Mouse (Mus musculus) frontal cortex, postnatal 36 days (tissue): ENCODE measurements around the gene Gm5105.
A peak's percentile ranks its signal among the peaks of the same experiment; 100 is the strongest.

Source experiments
- DNase-seq, 2 experiments: peaks; one replicate each; pipeline ENCODE4 v3.0.0; 2022; ENCODE audit warnings: low spot score in 2 of 2

The Gm5105 gene

DNA sequence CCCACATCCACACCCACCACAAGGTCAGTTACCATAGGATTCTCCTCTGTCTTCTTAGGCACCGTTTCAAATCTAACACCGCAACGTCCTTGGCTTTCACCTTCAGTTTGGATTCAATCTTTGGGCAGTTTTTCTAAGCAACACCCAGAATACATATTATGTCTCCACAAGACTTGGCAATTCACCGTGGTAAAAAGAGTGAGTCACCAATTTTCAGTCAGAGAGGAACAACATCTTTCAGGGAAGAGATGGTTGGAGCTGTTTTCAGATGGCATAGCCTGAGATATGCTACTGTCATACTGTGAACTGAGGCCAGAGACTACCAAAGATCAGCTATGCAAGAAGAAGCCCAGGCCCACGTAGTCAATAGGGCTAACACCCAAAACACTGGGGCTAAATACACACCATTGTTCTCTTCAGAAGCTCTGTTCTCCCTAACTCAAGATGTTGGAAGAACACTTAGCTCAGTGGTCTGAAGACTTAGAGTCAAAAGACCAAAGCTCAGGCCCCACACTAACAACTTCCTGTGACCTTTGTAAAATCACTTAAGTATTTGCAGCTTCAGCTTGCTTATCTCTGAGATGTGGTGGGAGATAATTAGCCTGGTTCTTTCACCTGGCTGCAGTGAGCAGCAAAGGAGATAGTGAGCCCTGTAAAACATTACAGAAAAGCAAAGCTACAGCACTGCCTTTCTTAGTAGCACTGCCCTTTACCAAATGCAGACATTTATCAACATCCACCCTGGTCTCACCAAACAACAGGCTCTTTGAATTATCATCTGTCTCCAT is 39.4 kb downstream of the Gm5105 start:
- no peak for DNase-seq

DNA sequence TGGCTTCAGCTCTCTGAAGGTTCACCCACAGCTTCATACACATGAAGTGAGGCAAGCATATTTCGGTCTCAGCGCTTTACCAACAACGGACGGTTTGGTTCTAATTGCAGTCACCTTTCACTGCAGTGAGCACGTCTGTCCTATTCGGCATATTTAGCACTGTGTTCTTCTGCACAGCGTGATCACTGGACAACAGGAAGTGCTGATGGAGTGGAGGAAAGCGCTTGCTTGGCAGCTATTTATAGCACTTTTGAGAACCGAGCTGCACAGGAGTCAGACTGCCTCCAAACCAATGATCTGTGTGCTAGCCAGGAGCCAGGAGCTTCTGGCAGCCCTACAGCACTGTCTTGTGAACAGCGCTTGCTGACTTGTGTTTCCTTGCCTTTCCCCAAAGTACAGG is 40.9 kb downstream of the Gm5105 start:
- no peak for DNase-seq

DNA sequence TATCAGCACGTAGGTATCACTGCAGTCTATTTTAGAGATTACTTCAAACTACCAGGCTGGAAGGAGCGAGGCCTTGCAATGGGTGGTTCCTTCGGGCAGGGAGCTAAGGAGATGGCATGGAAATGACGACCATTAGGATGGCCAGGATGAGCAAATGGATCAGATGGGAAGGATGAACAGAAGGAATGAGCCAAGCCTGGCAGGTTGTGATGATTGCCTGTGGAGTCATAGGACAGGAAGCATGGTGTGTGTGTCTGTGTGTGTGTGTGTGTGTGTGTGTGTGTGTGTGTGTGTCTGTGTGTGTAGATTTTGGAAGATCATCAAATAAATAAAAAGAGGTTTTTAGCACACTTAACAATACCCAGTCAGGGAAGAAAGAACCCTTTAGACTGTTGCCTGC is 44.5 kb downstream of the Gm5105 start:
- DNase-seq: no peak

DNA sequence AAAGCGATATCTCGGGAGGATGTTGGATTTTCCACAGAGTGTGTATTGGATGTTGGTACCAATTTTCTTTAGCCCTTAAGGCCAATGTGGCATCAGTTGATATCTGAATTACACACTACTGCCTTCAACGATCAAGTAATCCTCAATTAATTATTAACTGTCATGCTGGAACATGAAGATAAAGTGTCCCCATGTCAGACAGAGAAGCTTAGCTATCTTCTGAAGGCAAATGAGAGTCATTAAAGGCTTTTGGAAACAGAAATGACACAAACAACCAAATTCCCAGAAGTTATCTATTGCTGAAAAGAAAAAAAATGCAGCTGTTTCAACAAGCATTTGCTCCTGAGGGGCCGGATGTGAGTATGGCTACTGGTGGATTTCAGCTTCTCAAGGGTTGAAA is 45.2 kb downstream of the Gm5105 start:
- no peak for DNase-seq

DNA sequence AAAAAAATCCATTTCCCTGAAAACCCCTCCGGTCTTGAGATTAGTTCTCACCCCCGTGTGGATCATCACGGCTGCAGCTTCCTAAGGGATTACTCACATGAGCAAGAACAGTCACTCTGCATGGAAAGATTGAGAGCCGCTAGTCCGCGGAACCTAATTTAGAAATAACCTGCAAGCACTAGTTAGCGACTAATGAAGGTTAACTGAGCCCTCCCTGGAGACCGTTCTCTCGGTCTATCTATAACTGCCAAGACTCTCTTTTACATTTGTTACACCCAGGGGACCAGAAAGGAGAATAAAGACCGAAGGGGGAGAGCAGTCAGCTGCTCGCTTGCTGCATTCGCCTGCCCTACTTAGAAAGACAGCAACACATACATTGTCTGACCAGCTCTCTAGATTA is 50.4 kb downstream of the Gm5105 start:
- DNase-seq: no peak

DNA sequence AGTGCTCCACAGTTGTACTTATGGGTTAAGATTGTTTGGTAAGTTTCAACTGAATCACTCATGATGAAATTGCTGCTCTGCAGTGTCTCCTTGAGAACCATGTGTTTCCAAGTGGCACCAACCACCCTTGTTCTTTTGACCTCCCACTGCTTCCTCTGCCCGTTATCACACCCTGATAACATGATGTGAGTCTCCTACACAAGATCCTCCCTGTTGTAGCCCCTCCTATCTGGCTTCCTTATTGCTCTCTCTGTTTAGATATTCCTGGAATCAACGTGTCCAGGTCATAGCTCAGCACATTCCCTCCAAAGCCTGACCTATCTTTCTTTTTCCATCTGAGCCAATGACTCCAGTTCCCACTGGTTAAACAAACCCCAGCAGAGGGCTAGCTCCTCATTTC is 52.5 kb downstream of the Gm5105 start:
- DNase-seq: no peak

DNA sequence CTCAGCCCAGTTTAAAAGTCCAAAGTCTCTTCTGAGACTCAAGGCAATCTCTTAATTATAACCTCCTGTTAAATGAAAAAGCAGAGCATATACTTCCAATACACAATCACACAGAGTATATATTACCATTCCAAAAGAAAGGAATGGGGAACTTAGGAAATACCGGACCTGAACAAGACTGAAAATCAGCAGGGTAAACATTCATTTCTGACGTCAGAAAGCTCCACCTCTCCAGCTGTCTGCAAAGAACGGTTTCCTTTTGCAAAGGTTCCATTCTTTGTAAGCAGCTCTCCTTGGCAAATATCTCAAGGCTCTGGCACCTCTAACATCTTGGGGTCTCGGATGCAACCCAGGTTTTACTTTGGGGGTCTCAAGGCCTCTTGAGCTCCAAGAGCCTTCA is 54.8 kb downstream of the Gm5105 start:
- no peak for DNase-seq

DNA sequence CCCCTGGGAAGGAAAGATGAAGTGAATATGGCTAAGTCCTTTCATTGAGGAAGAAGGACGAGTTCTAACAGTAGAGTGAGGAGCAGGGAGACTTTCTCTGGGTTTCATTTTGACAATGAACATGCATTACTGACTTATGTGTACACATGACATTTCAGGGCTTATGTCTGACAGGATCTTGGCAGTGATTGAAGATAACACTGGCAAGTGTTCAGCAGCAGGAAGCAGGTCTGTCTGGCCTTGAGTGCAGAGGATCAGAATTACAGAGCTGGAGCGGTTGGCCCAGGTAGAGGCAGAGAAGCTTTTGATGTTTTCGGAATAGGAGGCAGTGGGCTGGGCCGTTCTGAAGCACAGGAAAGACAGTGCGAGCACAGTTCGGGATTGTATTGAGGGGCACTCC is 59.0 kb downstream of the Gm5105 start:
- DNase-seq: no peak

DNA sequence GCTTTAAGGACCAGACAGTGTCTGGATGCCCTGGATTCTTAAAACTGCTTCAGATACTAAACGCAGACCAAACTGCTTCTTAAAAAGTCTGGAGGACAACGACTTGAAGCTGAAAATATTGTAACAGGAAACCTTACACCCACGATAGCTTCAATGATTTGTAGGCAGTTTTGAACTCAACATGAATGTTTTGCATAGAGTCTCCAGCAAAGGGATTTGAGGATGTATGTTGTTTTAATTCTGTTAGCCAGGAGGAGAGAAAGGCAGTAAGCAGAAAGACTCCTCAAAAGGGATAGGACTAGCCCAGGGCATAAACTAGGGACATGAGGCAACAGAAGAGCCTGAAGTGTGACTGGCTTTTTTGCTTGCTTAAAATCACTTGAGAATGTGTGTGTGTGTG is 60.3 kb downstream of the Gm5105 start:
- no peak for DNase-seq

DNA sequence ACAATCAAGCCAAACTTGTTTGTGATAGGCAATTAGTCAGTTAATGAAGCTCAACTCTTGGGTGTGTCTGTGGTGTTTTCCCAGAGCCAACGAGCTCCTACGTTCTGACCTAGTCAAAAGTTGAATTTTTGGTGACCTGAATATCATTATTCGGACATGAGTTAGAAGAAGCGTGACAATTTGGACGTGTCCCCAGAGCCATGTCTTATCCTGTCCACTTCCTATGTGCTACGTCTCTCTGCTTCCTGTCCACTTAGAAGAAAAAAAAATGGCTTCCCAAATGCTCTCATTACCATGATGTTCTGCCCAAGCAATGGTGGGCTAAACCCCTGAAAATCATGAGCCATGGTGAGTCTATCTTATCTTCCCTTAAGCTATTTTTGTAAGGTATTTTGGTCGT is 63.9 kb downstream of the Gm5105 start:
- DNase-seq: no peak

DNA sequence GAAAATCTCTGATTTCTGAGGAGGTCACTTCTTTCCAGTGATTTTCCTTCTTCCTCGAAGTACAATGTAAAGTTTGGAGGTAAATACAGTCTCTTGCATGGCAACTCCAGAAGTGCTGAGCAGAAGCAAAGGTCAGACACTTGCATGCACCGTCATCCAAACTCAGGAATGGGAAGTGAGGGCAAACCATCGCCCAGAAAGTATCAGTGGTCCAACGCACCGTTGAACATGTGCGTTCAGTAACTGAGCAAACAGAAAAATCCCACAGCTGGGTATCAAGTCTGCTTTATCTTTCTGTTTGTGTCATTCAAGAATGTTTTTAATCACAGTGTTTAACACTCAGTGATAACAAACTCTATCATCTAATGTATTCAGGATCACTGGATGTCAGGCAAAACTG is 64.6 kb downstream of the Gm5105 start:
- DNase-seq: no peak

DNA sequence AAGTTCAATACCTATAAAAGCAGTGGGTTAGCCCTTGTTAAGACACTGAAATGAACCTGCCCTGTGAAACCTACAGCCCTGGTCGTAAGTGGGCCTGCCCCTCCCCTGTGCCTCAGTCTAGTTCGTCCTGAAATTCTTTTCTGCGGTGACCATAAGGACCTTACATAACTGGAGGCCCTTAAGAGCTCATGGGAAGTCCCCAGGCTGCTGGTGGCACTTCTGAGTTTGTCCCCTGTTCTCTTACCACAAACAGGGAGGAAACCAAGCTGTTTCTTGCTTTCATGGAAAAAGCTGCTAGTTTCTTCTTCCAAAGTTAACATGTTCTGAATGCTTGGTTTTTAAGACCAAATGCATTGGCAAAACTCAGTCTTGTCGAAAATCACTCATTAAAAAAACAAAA is 65.3 kb downstream of the Gm5105 start:
- DNase-seq: no peak

DNA sequence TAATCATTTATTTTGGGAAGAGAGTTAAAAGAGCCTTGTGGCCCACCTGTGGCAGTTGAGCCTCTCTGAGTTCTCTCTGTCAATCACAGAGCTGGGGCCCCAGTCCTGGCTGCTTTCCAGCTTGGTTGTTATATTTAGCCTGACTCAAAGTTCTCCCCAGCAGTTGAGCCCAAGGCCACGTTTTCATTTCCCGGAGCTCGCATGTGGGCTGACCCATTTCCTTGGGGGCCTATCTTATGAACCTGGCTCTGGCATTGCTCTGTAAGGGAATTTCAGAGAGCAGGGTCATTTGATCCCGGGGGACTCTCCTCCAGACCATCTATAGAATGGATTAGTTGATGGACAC is 66.5 kb downstream of the Gm5105 start:
- peak in 1 of 2 experiments; percentile 14 for DNase-seq

DNA sequence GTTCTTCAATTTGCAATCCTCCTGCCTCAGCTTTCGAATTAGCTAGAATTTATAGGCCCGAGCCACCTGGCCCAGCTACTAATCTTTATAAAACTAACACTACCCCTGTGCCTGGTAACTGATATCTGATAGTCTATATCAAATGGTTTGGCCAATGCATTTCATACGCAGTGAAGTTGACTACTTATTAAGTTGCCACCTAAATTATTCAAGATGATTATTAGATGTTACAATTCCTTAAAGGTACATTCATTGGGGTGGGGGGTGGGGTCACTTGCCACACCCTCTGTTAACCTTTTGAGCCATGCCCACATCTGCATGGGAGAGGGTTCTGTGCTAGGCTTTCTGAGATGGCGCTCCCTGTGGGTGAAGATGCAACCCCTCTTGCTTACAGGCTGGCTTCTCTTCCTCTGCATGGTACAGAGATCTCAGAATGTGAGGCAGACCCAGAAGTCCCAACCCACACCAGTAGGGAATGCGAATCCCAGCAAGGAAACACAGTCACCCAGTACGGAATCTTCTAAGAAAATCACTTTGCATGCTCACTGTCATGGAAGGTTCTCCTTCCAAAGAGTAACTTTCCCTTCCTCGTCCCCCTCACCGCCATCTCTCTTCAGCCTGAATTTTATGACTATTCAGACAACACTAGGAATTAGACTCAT is 67.0 kb downstream of the Gm5105 start:
- no peak for DNase-seq

DNA sequence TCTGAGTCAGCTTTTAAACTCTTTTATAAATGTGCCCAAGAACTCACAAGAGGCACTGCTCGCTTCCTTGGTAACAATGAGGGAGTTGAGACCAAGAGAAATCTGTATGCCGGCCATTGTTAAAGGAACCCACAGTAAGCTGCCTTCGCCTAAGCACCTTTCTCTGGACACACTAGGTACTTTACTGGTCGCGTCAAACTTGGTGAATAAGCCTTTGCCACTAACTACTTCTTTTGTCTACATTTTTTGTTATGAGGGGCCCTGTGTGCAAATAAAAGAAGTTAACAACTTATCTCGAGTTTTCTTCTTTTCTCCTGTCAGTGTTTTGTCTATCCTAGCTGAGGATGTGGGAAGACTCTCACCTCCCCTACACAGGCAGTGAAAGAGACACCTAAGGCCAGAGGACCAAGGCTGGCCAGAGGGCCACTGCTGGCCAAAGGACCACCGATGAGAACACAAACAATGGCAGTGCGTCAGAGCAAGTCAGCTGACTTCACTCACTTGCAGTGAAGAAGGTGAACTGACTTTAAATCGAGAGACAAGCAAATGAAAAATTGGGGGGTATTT is 67.9 kb downstream of the Gm5105 start:
- no peak for DNase-seq
